Mouse (Mus musculus) kidney, embryonic 15.5 days (tissue): ENCODE results near the gene Zfp592. TPM values are rescaled to one million over a fixed set of nuclear protein-coding genes. Genes with fewer than 3 reads are reported as not detected.

Source experiments
- ATAC-seq: fragments of 200-750 bp; cut with Nextera tagmentation; replicated peaks from 2 replicates; pipeline ENCODE4 v1.8.0; 2017; ENCODE audit warnings: moderate TSS enrichment; ENCODE audit not compliant: low FRiP score
- H3K27ac ChIP-seq: fragments of 300-500 bp; sonication (generic); 2 replicates; pipeline ENCODE4 v1.5.1; 2015; ENCODE audit warnings: mild to moderate bottlenecking, inconsistent platforms
- H3K27me3 ChIP-seq: fragments of 300-500 bp; sonication (generic); 2 replicates; pipeline ENCODE4 v1.6.1; 2015; ENCODE audit warnings: inconsistent platforms
- H3K36me3 ChIP-seq: fragments of 300-500 bp; sonication (generic); 2 replicates; pipeline ENCODE4 v1.6.1; 2015; ENCODE audit warnings: inconsistent platforms
- H3K4me1 ChIP-seq: fragments of 300-500 bp; sonication (generic); 2 replicates; pipeline ENCODE4 v1.6.1; 2015; ENCODE audit warnings: inconsistent platforms
- H3K4me2 ChIP-seq: fragments of 300-500 bp; sonication (generic); 2 replicates; pipeline ENCODE4 v1.6.1; 2015; ENCODE audit warnings: moderate library complexity, mild to moderate bottlenecking, inconsistent platforms
- H3K4me3 ChIP-seq: fragments of 300-500 bp; sonication (generic); replicated peaks from 2 replicates; pipeline ENCODE4 v1.5.1; 2015; ENCODE audit warnings: mild to moderate bottlenecking, inconsistent platforms
- H3K9ac ChIP-seq: fragments of 300-500 bp; sonication (generic); 2 replicates; pipeline ENCODE4 v1.6.1; 2015; ENCODE audit warnings: mild to moderate bottlenecking, inconsistent platforms
- H3K9me3 ChIP-seq: fragments of 300-500 bp; sonication (generic); replicated peaks from 2 replicates; pipeline ENCODE4 v1.6.1; 2016; ENCODE audit warnings: inconsistent platforms
- whole genome bisulfite sequencing: fragments of 180-500 bp; shearing (Covaris S2); methylation state at CpG from one replicate; pipeline ENCODE4 v1.1.7; 2015; ENCODE audit warnings: mixed read lengths; 5-methylcytosine and 5-hydroxymethylcytosine counted together
- polyA plus RNA-seq: library from polyadenylated mRNA; unstranded; fragments of >200 nt; fragmentation: Nextera tagmentation; extraction: Ambion mirVana; gene quantifications from 2 replicates; pipeline ENCODE4 v1.2.1, GENCODE M21; 2015

Gene Zfp592
- polyA plus RNA-seq, 1 experiment from 2014 or later = 16.2 TPM

- Histone ChIP-seq H3K27me3 (no peaks in the 10 kb centered on the region), H3K9me3 (no peaks in the 10 kb centered on the region), H3K9ac (no peak overlapping the region), H3K4me1 (no peaks in the 10 kb centered on the region), H3K27ac (no peak overlapping the region), H3K4me2 (no peak overlapping the region), H3K36me3 (peaks cover 77% of the 10 kb centered on the region), H3K4me3 (no peak overlapping the region)
- ATAC-seq = no peak
- WGBS = 95% methylated on average over 2 of the region's 2 CpGs
Measured at GRCm38 (mm10) chr7:81025751-81026150, 32.3 kb downstream of the Zfp592 start.

- peaks cover 89% of the 10 kb centered on the region for H3K36me3 ChIP-seq
- H3K9ac ChIP-seq = no peak overlapping the region
- WGBS = 71% methylated on average over 2 of the region's 2 CpGs
- no peak for ATAC-seq
- no peak overlapping the region for H3K4me3 ChIP-seq
- H3K27me3 ChIP-seq = no peaks in the 10 kb centered on the region
- H3K27ac ChIP-seq = no peak overlapping the region
- no peak overlapping the region for H3K4me2 ChIP-seq
- no peaks in the 10 kb centered on the region for H3K4me1 ChIP-seq
- no peaks in the 10 kb centered on the region for H3K9me3 ChIP-seq
Measured at GRCm38 (mm10) chr7:81039711-81040110, 46.2 kb downstream of the Zfp592 start.

- Histone ChIP-seq H3K4me3 (no peak overlapping the region), H3K9ac (no peak overlapping the region), H3K36me3 (peaks cover 64% of the 10 kb centered on the region), H3K9me3 (no peaks in the 10 kb centered on the region), H3K27me3 (no peaks in the 10 kb centered on the region), H3K27ac (no peak overlapping the region), H3K4me2 (no peak overlapping the region), H3K4me1 (no peaks in the 10 kb centered on the region)
- 84% methylated on average over 5 of the region's 5 CpGs for WGBS
- ATAC-seq = no peak
Measured at GRCm38 (mm10) chr7:81043023-81043620, 49.6 kb downstream of the Zfp592 start.

- H3K9ac ChIP-seq = no peak overlapping the region
- H3K4me3 ChIP-seq = no peak overlapping the region
- H3K4me2 ChIP-seq = no peak overlapping the region
- peaks cover 16% of the 10 kb centered on the region for H3K36me3 ChIP-seq
- no peak overlapping the region for H3K27ac ChIP-seq
- H3K4me1 ChIP-seq = no peaks in the 10 kb centered on the region
- H3K9me3 ChIP-seq = no peaks in the 10 kb centered on the region
- no peak for ATAC-seq
- no peaks in the 10 kb centered on the region for H3K27me3 ChIP-seq
- WGBS = 90% methylated on average over 3 of the region's 3 CpGs
Measured at GRCm38 (mm10) chr7:81047847-81048246, 54.4 kb downstream of the Zfp592 start.

GRCm38 (mm10) chr7:81048513-81048912, 55.0 kb downstream of the Zfp592 start:
- Histone ChIP-seq H3K4me2 (no peak overlapping the region), H3K27ac (no peak overlapping the region), H3K4me1 (no peaks in the 10 kb centered on the region), H3K4me3 (no peak overlapping the region), H3K27me3 (no peaks in the 10 kb centered on the region), H3K36me3 (peaks cover 10% of the 10 kb centered on the region), H3K9ac (no peak overlapping the region), H3K9me3 (no peaks in the 10 kb centered on the region)
- WGBS = 77% methylated on average over 2 of the region's 2 CpGs
- no peak for ATAC-seq

GRCm38 (mm10) chr7:81049966-81050365, 56.5 kb downstream of the Zfp592 start:
- ATAC-seq = no peak
- no peaks in the 10 kb centered on the region for H3K27me3 ChIP-seq
- WGBS = 77% methylated on average over 5 of the region's 5 CpGs
- H3K4me3 ChIP-seq = no peak overlapping the region
- no peak overlapping the region for H3K4me2 ChIP-seq
- H3K9me3 ChIP-seq = no peaks in the 10 kb centered on the region
- no peaks in the 10 kb centered on the region for H3K4me1 ChIP-seq
- H3K27ac ChIP-seq = no peak overlapping the region
- H3K9ac ChIP-seq = no peak overlapping the region
- H3K36me3 ChIP-seq = no peaks in the 10 kb centered on the region; the same call in 1 of the 2 replicates

GRCm38 (mm10) chr7:81055709-81056370, 62.4 kb downstream of the Zfp592 start:
- WGBS = 56% methylated on average over 11 of the region's 11 CpGs
- Histone ChIP-seq H3K27me3 (no peaks in the 10 kb centered on the region), H3K9ac (no peak overlapping the region), H3K4me2 (no peak overlapping the region), H3K27ac (peak overlapping the region; percentile 70), H3K4me1 (peaks cover 46% of the 10 kb centered on the region), H3K36me3 (no peaks in the 10 kb centered on the region), H3K4me3 (no peak overlapping the region), H3K9me3 (no peaks in the 10 kb centered on the region)
- ATAC-seq = peak; percentile 44; the same call in 1 of the 2 replicates

GRCm38 (mm10) chr7:81057471-81057870, 64.0 kb downstream of the Zfp592 start, which contains the start of gene Alpk3:
TSS of gene Alpk3 (plus strand) at chr7:81057600.
- peak within 1 kb of the TSS; percentile 44 for H3K4me2 ChIP-seq
- H3K4me1 ChIP-seq = peaks cover 46% of the 10 kb centered on the region
- H3K9me3 ChIP-seq = no peaks in the 10 kb centered on the region
- no peaks in the 10 kb centered on the region for H3K27me3 ChIP-seq
- H3K4me3 ChIP-seq = no peak within 1 kb of the TSS
- H3K9ac ChIP-seq = no peak within 1 kb of the TSS
- WGBS = 13% methylated on average over 27 of the region's 27 CpGs
- no peaks in the 10 kb centered on the region for H3K36me3 ChIP-seq
- peak; percentile 55; the same call in 1 of the 2 replicates for ATAC-seq
- H3K27ac ChIP-seq = peak within 1 kb of the TSS; percentile 15; the same call in 1 of the 2 replicates

- ATAC-seq = no peak
- H3K4me3 ChIP-seq = no peak overlapping the region
- peak overlapping the region; percentile 44; the same call in 1 of the 2 replicates for H3K4me2 ChIP-seq
- H3K9ac ChIP-seq = no peak overlapping the region
- H3K27ac ChIP-seq = no peak overlapping the region
- peaks cover 46% of the 10 kb centered on the region for H3K4me1 ChIP-seq
- H3K27me3 ChIP-seq = no peaks in the 10 kb centered on the region
- H3K9me3 ChIP-seq = no peaks in the 10 kb centered on the region
- no peaks in the 10 kb centered on the region for H3K36me3 ChIP-seq
- WGBS = 59% methylated on average over 6 of the region's 6 CpGs
Measured at GRCm38 (mm10) chr7:81057901-81058711, 64.6 kb downstream of the Zfp592 start.

- H3K4me1 ChIP-seq = peaks cover 51% of the 10 kb centered on the region
- no peak overlapping the region for H3K4me2 ChIP-seq
- H3K9ac ChIP-seq = no peak overlapping the region
- H3K4me3 ChIP-seq = no peak overlapping the region
- H3K27me3 ChIP-seq = no peaks in the 10 kb centered on the region
- no peaks in the 10 kb centered on the region for H3K9me3 ChIP-seq
- WGBS = 31% methylated on average over 9 of the region's 9 CpGs
- H3K36me3 ChIP-seq = no peaks in the 10 kb centered on the region
- no peak for ATAC-seq
- no peak overlapping the region for H3K27ac ChIP-seq
Measured at GRCm38 (mm10) chr7:81058712-81059154, 65.3 kb downstream of the Zfp592 start.

GRCm38 (mm10) chr7:81059388-81059787, 65.9 kb downstream of the Zfp592 start:
- H3K27me3 ChIP-seq = no peaks in the 10 kb centered on the region
- no peaks in the 10 kb centered on the region for H3K9me3 ChIP-seq
- ATAC-seq = no peak
- peaks cover 51% of the 10 kb centered on the region for H3K4me1 ChIP-seq
- no peak overlapping the region for H3K27ac ChIP-seq
- H3K4me3 ChIP-seq = no peak overlapping the region
- no peak overlapping the region for H3K4me2 ChIP-seq
- WGBS = 60% methylated on average over 5 of the region's 5 CpGs
- no peak overlapping the region for H3K9ac ChIP-seq
- H3K36me3 ChIP-seq = no peaks in the 10 kb centered on the region

- H3K27ac ChIP-seq = no peak overlapping the region
- no peak overlapping the region for H3K9ac ChIP-seq
- H3K27me3 ChIP-seq = no peaks in the 10 kb centered on the region
- H3K36me3 ChIP-seq = no peaks in the 10 kb centered on the region
- peaks cover 45% of the 10 kb centered on the region for H3K4me1 ChIP-seq
- H3K9me3 ChIP-seq = no peaks in the 10 kb centered on the region
- H3K4me3 ChIP-seq = no peak overlapping the region
- 86% methylated on average over 2 of the region's 2 CpGs for WGBS
- ATAC-seq = no peak
- no peak overlapping the region for H3K4me2 ChIP-seq
Measured at GRCm38 (mm10) chr7:81060908-81061307, 67.4 kb downstream of the Zfp592 start.
